Mouse (Mus musculus): Measurements from ENCODE around the gene C2cd2l.
"Not testable (repeated sequence)": the region's sequence is repeated elsewhere in the genome, so short reads cannot be mapped to it uniquely, and the experiment has no call there.

C2cd2l gene

DNA sequence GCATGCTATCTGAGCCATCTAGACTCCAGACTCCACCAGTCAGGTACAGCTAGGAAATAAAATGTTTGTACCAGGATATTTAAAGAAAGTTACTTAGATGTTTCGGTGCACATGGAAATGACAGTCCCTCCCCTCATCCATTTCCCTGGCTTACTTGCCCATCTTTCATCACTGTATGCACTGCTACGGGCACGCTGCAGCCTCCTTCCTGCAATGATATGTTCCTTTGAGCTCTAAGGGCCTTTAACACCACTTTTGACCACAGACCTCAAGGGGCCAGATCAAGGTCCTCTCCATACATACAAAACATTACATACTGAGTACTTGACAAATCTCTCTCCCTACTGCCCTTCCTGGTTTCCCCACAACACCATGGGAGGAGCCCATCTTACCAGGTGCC is 16.9 kb upstream of the C2cd2l start:
- in situ Hi-C loops (cut with MboI, MseI) = loop anchor here (10.0 kb wide), 1 partner anchor 1648 kb away; no protein-coding TSS in a partner anchor

GRCm38 (mm10) chr9:44336513-44336912 is 16.4 kb upstream of the C2cd2l start:
- in situ Hi-C loops (cut with MboI, MseI) = loop anchor here (10.0 kb wide), 1 partner anchor 1648 kb away; no protein-coding TSS in a partner anchor

- in situ Hi-C loops (cut with MboI, MseI) = loop anchor here (10.0 kb wide), 1 partner anchor 1649 kb away; no protein-coding TSS in a partner anchor
Observed at GRCm38 (mm10) chr9:44336093-44336406, 16.0 kb upstream of the C2cd2l start.

DNA sequence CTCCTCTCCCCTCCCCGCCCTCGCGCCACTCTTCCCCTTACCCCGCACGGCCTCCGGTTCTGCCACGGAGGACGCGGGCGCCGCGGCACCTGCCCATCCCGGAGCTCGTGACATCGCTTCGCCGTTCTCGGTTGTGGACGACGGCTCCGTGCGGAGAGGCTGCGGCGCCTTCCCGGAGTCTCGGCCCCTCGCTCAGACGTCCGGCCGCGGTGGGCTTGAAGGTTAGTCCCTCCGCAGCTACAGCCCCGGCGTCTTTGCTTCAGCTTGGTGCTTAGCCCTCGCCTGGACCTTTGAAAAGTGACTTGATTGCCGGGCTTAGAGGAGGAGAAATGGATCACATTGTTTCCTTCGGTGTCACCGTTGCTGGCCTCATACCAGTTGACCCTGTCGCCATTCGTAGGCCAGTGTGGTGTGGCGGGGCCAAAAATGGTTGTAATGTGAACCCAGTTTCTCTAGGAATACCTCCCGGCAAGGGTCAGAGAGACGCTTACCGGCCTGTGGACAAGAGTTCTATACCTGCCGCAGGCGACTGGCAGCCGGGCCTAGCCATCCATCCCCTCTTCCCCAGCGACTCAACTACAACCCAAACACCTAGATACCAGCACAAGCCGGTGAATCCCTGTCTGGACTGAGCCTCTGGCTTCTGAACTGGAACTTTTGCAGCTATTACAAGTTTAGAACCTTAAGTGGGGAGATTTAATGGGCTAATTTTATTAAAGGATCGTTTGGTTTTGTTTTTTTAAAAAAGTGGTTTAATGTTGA is 15.4 kb upstream of the C2cd2l start:
- in situ Hi-C loops (cut with MboI, MseI) = loop anchor here (10.0 kb wide), 1 partner anchor 1649 kb away; no protein-coding TSS in a partner anchor

- in situ Hi-C loops (cut with MboI, MseI) = loop anchor here (10.0 kb wide), 1 partner anchor 1650 kb away; no protein-coding TSS in a partner anchor
Observed at GRCm38 (mm10) chr9:44334396-44335330, 14.6 kb upstream of the C2cd2l start, which contains the start of gene H2afx. Gene H2afx (plus strand): TSS chr9:44334694.

GRCm38 (mm10) chr9:44332918-44333638 is 13.0 kb upstream of the C2cd2l start:
- in situ Hi-C loops (cut with MboI, MseI) = loop anchor here (10.0 kb wide), 1 partner anchor 1652 kb away; no protein-coding TSS in a partner anchor

GRCm38 (mm10) chr9:44330736-44331135 is 10.7 kb upstream of the C2cd2l start:
- in situ Hi-C loops (cut with MboI, MseI) = loop anchor here (10.0 kb wide), 1 partner anchor 1654 kb away; no protein-coding TSS in a partner anchor

DNA sequence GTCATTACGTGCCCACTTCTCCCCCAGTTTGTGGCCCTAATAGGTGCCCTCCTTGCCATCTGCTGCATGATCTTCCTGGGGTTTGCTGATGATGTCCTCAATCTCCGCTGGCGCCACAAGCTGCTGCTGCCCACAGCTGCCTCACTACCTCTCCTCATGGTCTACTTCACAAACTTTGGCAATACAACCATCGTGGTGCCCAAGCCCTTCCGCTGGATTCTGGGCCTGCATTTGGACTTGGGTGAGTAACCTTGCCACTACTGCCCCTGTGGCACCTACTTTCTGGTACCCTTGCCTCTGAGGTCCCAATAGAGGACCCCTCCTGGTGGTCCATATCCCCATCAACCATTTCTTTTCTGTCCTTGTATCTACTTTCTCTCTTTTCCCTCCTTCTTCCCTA is 7.8 kb upstream of the C2cd2l start:
- in situ Hi-C loops (cut with MboI, MseI) = no loop called here

GRCm38 (mm10) chr9:44327064-44327711 is 7.1 kb upstream of the C2cd2l start:
- in situ Hi-C loops (cut with MboI, MseI) = no loop called here

DNA sequence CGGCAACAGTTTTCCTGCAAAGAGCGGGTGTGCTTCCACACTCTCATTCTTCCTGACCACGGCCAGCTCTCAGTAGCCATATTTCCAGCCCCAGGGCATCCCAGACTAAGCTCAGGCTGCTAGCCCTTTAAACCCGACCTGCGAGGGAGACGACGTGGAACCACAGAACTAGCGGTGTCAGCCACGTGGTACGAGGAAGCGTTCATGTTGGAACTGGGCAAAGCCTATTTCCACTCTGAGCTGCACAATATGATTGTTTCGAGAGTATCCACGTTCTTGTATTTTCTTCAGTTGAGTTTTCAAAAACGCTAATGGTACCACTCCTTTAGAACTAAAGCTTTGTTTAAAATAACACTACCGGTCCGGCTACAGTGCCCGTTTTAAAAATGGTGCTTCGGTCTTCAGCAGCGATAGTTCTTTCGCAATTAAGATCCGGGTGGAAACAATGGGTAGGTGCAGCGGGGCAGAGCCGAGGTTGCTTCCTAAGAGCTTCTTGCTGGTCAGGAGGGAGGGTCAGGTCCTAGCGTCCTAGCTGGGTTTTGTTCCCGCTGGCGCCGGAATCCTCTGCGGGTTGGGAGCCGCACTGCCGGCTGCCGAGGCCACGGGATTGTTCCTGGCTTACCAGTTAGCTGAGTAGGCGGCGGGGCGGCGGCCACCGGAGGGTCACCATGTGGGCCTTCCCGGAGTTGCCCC is 6.4 kb upstream of the C2cd2l start:
- in situ Hi-C loops (cut with MboI, MseI) = no loop called here

GRCm38 (mm10) chr9:44325768-44326370 is 5.8 kb upstream of the C2cd2l start, which contains the start of gene Dpagt1:
Gene Dpagt1 (plus strand): TSS chr9:44326019.
- in situ Hi-C loops (cut with MboI, MseI) = no loop called here

DNA sequence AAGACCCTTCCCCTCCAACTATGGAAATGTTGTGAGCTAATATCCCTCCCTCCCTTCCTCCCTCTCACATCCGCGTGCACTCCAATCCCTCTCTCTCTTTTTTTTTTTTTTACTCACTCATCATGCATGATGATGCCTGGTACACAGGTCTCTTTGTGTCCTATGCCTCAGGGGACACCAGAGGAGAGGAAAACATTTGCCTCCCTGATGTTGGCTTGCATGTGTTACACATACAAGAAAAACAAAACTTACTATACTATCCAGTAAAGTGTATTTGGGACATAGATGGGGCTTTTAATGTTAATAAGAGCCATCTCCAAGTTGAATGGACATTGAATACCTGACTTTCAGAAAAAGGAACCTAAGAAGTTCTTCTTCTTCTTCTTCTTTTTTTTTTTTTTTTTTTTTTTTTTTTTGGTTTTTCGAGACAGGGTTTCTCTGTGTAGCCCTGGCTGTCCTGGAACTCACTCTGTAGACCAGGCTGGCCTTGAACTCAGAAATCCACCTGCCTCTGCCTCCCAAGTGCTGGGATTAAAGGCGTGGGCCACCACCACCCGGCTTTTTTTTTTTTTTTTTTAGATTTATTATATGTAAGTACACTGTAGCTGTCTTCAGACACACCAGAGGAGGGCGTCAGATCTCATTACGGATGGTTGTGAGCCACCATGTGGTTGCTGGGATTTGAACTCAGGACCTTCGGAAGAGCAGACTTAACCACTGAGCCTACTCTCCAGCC is 5.1 kb upstream of the C2cd2l start:
- in situ Hi-C loops (cut with MboI, MseI) = not testable (repeated sequence)

DNA sequence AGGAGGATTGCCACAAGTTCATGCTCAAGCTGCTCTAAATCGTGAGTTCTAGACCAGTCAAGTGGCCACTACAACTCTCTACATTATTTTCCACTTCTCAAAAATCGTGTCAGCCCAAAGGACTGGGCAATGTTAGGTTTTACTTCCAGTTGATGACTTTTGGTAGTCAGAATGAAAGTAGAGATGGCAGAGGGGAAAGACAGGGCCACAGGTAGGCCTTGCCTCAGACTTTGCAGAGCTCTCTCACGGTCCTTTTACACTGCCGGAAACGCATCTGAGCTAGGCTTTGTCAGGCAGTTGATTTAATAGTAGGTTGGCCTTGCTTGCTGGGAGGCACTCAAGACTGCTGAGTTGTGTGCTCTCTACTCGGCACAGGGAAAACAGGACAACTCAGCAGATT is 4.1 kb upstream of the C2cd2l start:
- in situ Hi-C loops (cut with MboI, MseI) = no loop called here

DNA sequence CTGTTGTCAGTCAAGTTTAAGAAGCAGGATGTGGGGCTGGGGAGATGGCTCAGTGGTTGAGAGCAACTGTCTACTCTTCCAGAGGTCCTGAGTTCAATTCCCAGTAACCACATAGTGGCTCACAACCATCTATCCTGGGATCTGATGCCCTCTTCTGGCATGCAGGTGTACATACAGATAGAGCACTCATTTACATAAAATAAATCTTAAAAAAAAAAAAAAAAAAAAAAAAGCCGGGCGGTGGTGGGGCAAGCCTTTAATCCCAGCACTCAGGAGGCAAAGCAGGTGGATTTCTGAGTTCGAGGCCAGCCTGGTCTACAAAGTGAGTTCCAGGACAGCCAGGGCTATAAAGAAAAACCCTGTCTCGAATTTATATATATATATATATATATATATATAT is 3.6 kb upstream of the C2cd2l start:
- in situ Hi-C loops (cut with MboI, MseI) = not testable (repeated sequence)

DNA sequence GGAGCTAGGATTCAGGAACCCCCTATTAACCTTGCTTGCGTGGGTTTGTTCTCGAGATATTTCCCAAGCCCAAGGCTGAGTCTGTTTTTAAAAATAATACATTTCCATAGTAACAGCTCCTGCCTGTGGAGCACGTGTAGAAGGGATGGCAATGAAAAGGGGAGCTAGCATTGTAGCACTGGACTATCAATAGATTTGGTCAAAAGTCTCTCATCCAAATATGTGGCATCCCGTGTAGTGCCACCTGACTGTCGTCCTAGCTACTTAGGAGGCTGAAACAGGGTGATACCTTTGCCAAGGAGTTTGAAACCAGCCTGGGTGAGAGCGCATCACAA is 681 bp upstream of the C2cd2l start:
- in situ Hi-C loops (cut with MboI, MseI) = no loop called here

- in situ Hi-C loops (cut with MboI, MseI) = no loop called here
Observed at GRCm38 (mm10) chr9:44319105-44319886, 789 bp downstream of the C2cd2l start.

GRCm38 (mm10) chr9:44318826-44319095 is 1.3 kb downstream of the C2cd2l start:
- in situ Hi-C loops (cut with MboI, MseI) = no loop called here

- in situ Hi-C loops (cut with MboI, MseI) = no loop called here
Observed at GRCm38 (mm10) chr9:44318076-44318825, 1.8 kb downstream of the C2cd2l start.

Measured in T-helper 2 cell (primary cell).